Mouse (Mus musculus) embryonic facial prominence, embryonic 11.5 days (tissue): ENCODE measurements around the gene Brca2. TPM values are rescaled to one million over a fixed set of nuclear protein-coding genes. Genes with fewer than 3 reads are reported as not detected.

ENCODE experiments used
- ATAC-seq: fragments of 200-750 bp; cut with Nextera tagmentation; replicated peaks from 2 replicates; pipeline ENCODE4 v1.8.0; 2017; ENCODE audit warnings: low read depth; ENCODE audit not compliant: insufficient number of reproducible peaks, low FRiP score, low TSS enrichment
- DNase-seq: peaks from one replicate; pipeline ENCODE4 v3.0.0-alpha.2; 2015; ENCODE audit warnings: low spot score
- H3K27ac ChIP-seq: fragments of 300-500 bp; sonication (generic); replicated peaks from 2 replicates; pipeline ENCODE4 v1.5.1; 2014; ENCODE audit warnings: mild to moderate bottlenecking, low read depth, low read length, control low read depth
- H3K27me3 ChIP-seq: fragments of 300-500 bp; sonication (generic); 2 replicates; pipeline ENCODE4 v1.6.1; 2014; ENCODE audit warnings: mild to moderate bottlenecking, low read length, moderate library complexity, mixed read lengths; ENCODE audit not compliant: control insufficient read depth, insufficient read depth
- H3K36me3 ChIP-seq: fragments of 300-500 bp; sonication (generic); replicated peaks from 2 replicates; pipeline ENCODE4 v1.6.1; 2014; ENCODE audit warnings: low read depth, mild to moderate bottlenecking, low read length, moderate library complexity, mixed read lengths; ENCODE audit not compliant: control insufficient read depth, insufficient read depth
- H3K4me1 ChIP-seq: fragments of 300-500 bp; sonication (generic); 2 replicates; pipeline ENCODE4 v1.6.1; 2014; ENCODE audit warnings: low read length, mixed read lengths; ENCODE audit not compliant: control insufficient read depth, insufficient read depth
- H3K4me2 ChIP-seq: fragments of 300-500 bp; sonication (generic); 2 replicates; pipeline ENCODE4 v1.6.1; 2014; ENCODE audit warnings: low read depth, mild to moderate bottlenecking, control low read depth, low read length, moderate library complexity
- H3K4me3 ChIP-seq: fragments of 300-500 bp; sonication (generic); 2 replicates; pipeline ENCODE4 v1.5.1; 2014; ENCODE audit warnings: low read depth, low read length, control low read depth
- H3K9ac ChIP-seq: fragments of 300-500 bp; sonication (generic); replicated peaks from 2 replicates; pipeline ENCODE4 v1.6.1; 2014; ENCODE audit warnings: mild to moderate bottlenecking, control low read depth, low read length
- H3K9me3 ChIP-seq: fragments of 300-500 bp; sonication (generic); replicated peaks from 2 replicates; pipeline ENCODE4 v1.6.1; 2016; ENCODE audit warnings: mild to moderate bottlenecking, low read length, inconsistent platforms, mixed read lengths; ENCODE audit not compliant: control insufficient read depth
- WGBS: fragments of 180-500 bp; shearing (Covaris S2); extraction: QIAGEN DNeasy Blood & Tissue Kit; methylation state at CpG from one replicate; pipeline ENCODE4 v1.1.7; 2014; 5-methylcytosine and 5-hydroxymethylcytosine counted together
- polyA plus RNA-seq: library from polyadenylated mRNA; unstranded; fragments of >200 nt; fragmentation: Nextera tagmentation; extraction: Ambion mirVana; gene quantifications from 2 replicates; pipeline ENCODE4 v1.2.1, GENCODE M21; 2014

The Brca2 gene
- polyA plus RNA-seq, 1 experiment from 2014 or later, result 29.6 TPM

- Histone ChIP-seq H3K4me2 (no peak overlapping the region), H3K27ac (no peak overlapping the region), H3K4me3 (no peak overlapping the region), H3K27me3 (no peaks in the 10 kb centered on the region), H3K36me3 (peaks cover 2% of the 10 kb centered on the region; the same call in 1 of the 2 replicates), H3K9ac (no peak overlapping the region), H3K4me1 (no peaks in the 10 kb centered on the region), H3K9me3 (no peaks in the 10 kb centered on the region)
- DNase-seq, result no peak
- ATAC-seq, result no peak
- 91% methylated on average over 2 of the region's 2 CpGs for WGBS
Observed at GRCm38 (mm10) chr5:150543184-150543583, 20.8 kb downstream of the Brca2 start.

DNA sequence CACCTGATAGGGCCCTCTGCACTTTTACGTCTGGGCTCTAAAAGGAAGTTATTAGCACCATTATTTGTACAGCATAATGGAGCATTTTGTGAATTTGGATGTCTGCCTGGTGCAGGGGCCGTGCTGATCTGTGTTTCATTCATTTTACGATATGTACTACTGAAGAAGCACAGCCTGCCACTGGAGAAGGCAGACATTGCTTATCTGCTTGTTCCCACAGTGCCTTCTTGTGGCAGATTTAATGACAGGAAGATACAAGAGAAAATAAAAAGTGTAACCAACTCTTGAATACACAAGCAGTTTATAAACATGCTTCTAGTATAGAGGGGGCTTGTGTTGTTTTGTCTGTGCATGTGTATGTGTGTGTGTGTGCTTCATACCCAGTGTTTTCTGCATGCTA, 29.2 kb downstream of the Brca2 start:
- no peak for DNase-seq

DNA sequence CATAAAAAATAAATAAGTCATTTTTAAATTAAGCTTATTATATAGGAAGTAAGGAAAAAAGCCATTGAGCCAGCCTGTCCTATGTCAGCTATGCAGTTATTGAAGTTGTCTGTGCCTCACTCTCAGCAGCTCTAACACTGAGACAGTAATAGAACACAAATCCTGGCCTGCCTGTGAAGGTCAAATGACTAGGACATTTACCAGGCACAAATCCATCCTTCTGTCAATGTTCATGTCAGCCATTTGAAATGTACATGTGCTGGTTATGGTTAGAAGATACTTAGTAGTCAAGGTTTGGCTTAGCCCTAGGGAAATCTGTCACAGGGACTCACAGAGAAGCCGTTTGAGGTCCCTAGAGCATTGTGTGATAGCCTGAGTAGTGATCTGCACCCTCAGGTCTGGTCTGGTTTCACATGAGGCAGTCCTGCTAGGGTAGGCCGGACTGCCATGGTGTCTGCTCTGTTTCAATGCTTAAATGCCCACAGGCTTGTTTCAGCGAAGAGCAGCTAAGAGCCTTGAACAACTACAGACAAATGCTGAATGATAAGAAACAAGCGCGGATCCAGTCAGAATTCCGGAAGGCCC, 37.2 kb downstream of the Brca2 start:
- H3K4me1 ChIP-seq, result no peaks in the 10 kb centered on the region
- no peak overlapping the region for H3K4me3 ChIP-seq
- no peaks in the 10 kb centered on the region; the same call in none of the 2 replicates for H3K36me3 ChIP-seq
- no peaks in the 10 kb centered on the region for H3K27me3 ChIP-seq
- ATAC-seq, result no peak
- 90% methylated on average over 6 of the region's 6 CpGs for WGBS
- no peaks in the 10 kb centered on the region for H3K9me3 ChIP-seq
- no peak overlapping the region for H3K4me2 ChIP-seq
- DNase-seq, result no peak
- no peak overlapping the region for H3K27ac ChIP-seq
- H3K9ac ChIP-seq, result no peak overlapping the region

More for the DNA sequence above, 29.2 kb downstream of the Brca2 start:
- Histone ChIP-seq H3K4me1 (no peaks in the 10 kb centered on the region), H3K36me3 (no peaks in the 10 kb centered on the region), H3K27ac (no peak overlapping the region), H3K27me3 (no peaks in the 10 kb centered on the region), H3K4me2 (no peak overlapping the region), H3K9me3 (no peaks in the 10 kb centered on the region), H3K4me3 (no peak overlapping the region), H3K9ac (no peak overlapping the region)
- 77% methylated on average over 3 of the region's 3 CpGs for WGBS
- no peak for ATAC-seq

- Histone ChIP-seq H3K4me2 (no peak overlapping the region), H3K27me3 (no peaks in the 10 kb centered on the region), H3K36me3 (no peaks in the 10 kb centered on the region; the same call in none of the 2 replicates), H3K9ac (no peak overlapping the region), H3K9me3 (no peaks in the 10 kb centered on the region), H3K4me1 (no peaks in the 10 kb centered on the region), H3K27ac (no peak overlapping the region), H3K4me3 (no peak overlapping the region)
- ATAC-seq, result no peak
- 95% methylated on average over 5 of the region's 5 CpGs for WGBS
- DNase-seq, result no peak
Observed at GRCm38 (mm10) chr5:150560851-150561250, 38.4 kb downstream of the Brca2 start.

GRCm38 (mm10) chr5:150561376-150561775, 38.9 kb downstream of the Brca2 start:
- no peaks in the 10 kb centered on the region; the same call in none of the 2 replicates for H3K36me3 ChIP-seq
- no peak overlapping the region for H3K4me3 ChIP-seq

GRCm38 (mm10) chr5:150561783-150562182, 39.4 kb downstream of the Brca2 start:
- Histone ChIP-seq H3K9ac (no peak overlapping the region), H3K27me3 (no peaks in the 10 kb centered on the region), H3K27ac (no peak overlapping the region), H3K4me2 (no peak overlapping the region), H3K4me1 (no peaks in the 10 kb centered on the region), H3K9me3 (no peaks in the 10 kb centered on the region), H3K4me3 (no peak overlapping the region), H3K36me3 (no peaks in the 10 kb centered on the region; the same call in none of the 2 replicates)
- no peak for ATAC-seq
- WGBS, result 93% methylated on average over 5 of the region's 5 CpGs
- no peak for DNase-seq

More at GRCm38 (mm10) chr5:150561376-150561775, 38.9 kb downstream of the Brca2 start:
- H3K4me2 ChIP-seq, result no peak overlapping the region
- no peak overlapping the region for H3K27ac ChIP-seq
- H3K4me1 ChIP-seq, result no peaks in the 10 kb centered on the region
- no peak overlapping the region for H3K9ac ChIP-seq
- H3K9me3 ChIP-seq, result no peaks in the 10 kb centered on the region
- ATAC-seq (no peak), DNase-seq (no peak)
- H3K27me3 ChIP-seq, result no peaks in the 10 kb centered on the region

DNA sequence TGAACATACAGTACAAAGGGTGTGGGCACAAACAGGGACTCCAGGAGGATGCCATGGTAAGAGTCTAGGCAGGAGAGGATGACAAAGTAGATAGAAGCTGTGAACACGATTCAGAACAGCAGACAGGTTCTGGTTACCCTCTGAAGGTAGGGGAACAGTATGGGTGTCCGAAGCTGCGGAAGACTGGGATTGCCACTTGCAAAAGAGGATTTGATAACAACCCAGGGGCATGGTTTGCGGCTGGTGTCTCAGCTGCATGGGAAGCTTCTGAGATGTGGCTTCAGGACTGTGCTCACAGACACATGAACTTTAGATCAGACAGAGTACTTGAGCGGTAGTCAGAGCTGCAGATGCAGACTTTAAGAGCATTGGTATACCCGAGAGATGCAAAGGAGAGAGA, 42.0 kb downstream of the Brca2 start:
- no peaks in the 10 kb centered on the region; the same call in 1 of the 2 replicates for H3K36me3 ChIP-seq
- no peak overlapping the region for H3K9ac ChIP-seq
- 92% methylated on average over 6 of the region's 6 CpGs for WGBS
- no peaks in the 10 kb centered on the region for H3K4me1 ChIP-seq
- H3K4me2 ChIP-seq, result no peak overlapping the region
- H3K9me3 ChIP-seq, result no peaks in the 10 kb centered on the region
- H3K4me3 ChIP-seq, result no peak overlapping the region
- no peak overlapping the region for H3K27ac ChIP-seq
- DNase-seq, result no peak
- no peak for ATAC-seq
- H3K27me3 ChIP-seq, result no peaks in the 10 kb centered on the region

- Histone ChIP-seq H3K4me1 (no peaks in the 10 kb centered on the region), H3K9me3 (no peaks in the 10 kb centered on the region), H3K27me3 (no peaks in the 10 kb centered on the region), H3K4me2 (no peak overlapping the region), H3K9ac (no peak overlapping the region), H3K27ac (no peak overlapping the region), H3K4me3 (no peak overlapping the region), H3K36me3 (peaks cover 2% of the 10 kb centered on the region; the same call in 1 of the 2 replicates)
- WGBS, result 78% methylated on average over 3 of the region's 3 CpGs
- DNase-seq (no peak), ATAC-seq (no peak)
Observed at GRCm38 (mm10) chr5:150566226-150566625, 43.8 kb downstream of the Brca2 start.
